Mouse (Mus musculus): ENCODE results near the gene Cnpy2. TPM values are rescaled to one million over a fixed set of nuclear protein-coding genes. Genes with fewer than 3 reads are reported as not detected.
"Not testable (repeated sequence)": the region's sequence is repeated elsewhere in the genome, so short reads cannot be mapped to it uniquely, and the experiment has no call there.

The Cnpy2 gene
- polyA plus RNA-seq, 1 experiment from 2014 or later: 196 TPM

- H3K36me3 ChIP-seq (ENCODE audit: control insufficient read depth, insufficient read depth, low read length): peaks cover 27% of the 10 kb centered on the region
- not testable (repeated sequence) for ATAC-seq
- 67% methylated on average over 1 of the region's 1 CpGs for WGBS
Measured at GRCm38 (mm10) chr10:128290594-128290993, 31.7 kb upstream of the Cnpy2 start.

GRCm38 (mm10) chr10:128296370-128297090 lies 25.7 kb upstream of the Cnpy2 start:
- 66% methylated on average over 13 of the region's 13 CpGs for WGBS
- H3K4me1 ChIP-seq (ENCODE audit: control insufficient read depth, insufficient read depth, low read depth, low read length): no peaks in the 10 kb centered on the region
- H3K27me3 ChIP-seq (replicated peaks; ENCODE audit: control insufficient read depth, insufficient read depth, low read length): no peaks in the 10 kb centered on the region
- H3K4me2 ChIP-seq (ENCODE audit: low read length): no peak overlapping the region
- H3K9ac ChIP-seq (ENCODE audit: low read depth, low read length): no peak overlapping the region; the same call in 1 of the 2 replicates
- ATAC-seq: no peak; the same call in 1 of the 2 replicates
- no peak overlapping the region for H3K4me3 ChIP-seq (ENCODE audit: low read length)
- H3K36me3 ChIP-seq (ENCODE audit: control insufficient read depth, insufficient read depth, low read length): peaks cover 7% of the 10 kb centered on the region
- no peaks in the 10 kb centered on the region for H3K9me3 ChIP-seq (ENCODE audit: control insufficient read depth, low read length)
- peak overlapping the region; percentile 46; the same call in 1 of the 2 replicates for H3K27ac ChIP-seq (ENCODE audit: low read depth, low read length)

More at GRCm38 (mm10) chr10:128290594-128290993, 31.7 kb upstream of the Cnpy2 start:
- H3K9me3 ChIP-seq (ENCODE audit: control insufficient read depth, low read length); H3K9ac ChIP-seq (ENCODE audit: low read depth, low read length); H3K4me2 ChIP-seq (ENCODE audit: low read length); H3K27ac ChIP-seq (ENCODE audit: low read depth, low read length); H3K27me3 ChIP-seq (replicated peaks; ENCODE audit: control insufficient read depth, insufficient read depth, low read length); H3K4me1 ChIP-seq (ENCODE audit: control insufficient read depth, insufficient read depth, low read depth, low read length); H3K4me3 ChIP-seq (ENCODE audit: low read length): not testable (repeated sequence)

DNA sequence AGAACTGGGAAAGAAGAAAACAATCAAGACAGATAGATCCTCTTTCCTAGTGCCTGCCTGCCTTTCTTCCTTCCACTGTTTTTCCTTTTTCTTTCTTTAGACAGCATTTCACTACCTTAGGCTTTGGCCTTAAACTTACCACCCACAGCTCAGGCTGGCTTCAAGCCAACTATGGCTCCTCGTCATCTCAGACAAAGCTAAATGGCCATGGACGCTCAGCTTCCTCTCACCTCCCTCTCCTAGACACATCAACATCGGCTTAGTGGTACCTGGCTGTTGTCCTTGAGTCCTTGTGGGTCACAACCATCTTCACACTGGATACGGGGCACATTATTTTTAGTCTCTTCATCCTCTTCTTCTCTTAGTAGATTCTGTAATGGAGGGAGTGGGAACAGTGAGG lies 25.0 kb upstream of the Cnpy2 start:
- H3K4me2 ChIP-seq (ENCODE audit: low read length): no peak overlapping the region
- peaks cover 2% of the 10 kb centered on the region; the same call in 1 of the 2 replicates for H3K36me3 ChIP-seq (ENCODE audit: control insufficient read depth, insufficient read depth, low read length)
- H3K27ac ChIP-seq (ENCODE audit: low read depth, low read length): no peak overlapping the region
- no peak overlapping the region for H3K9ac ChIP-seq (ENCODE audit: low read depth, low read length)
- peaks cover 1% of the 10 kb centered on the region; the same call in 1 of the 2 replicates for H3K4me1 ChIP-seq (ENCODE audit: control insufficient read depth, insufficient read depth, low read depth, low read length)
- H3K27me3 ChIP-seq (replicated peaks; ENCODE audit: control insufficient read depth, insufficient read depth, low read length): no peaks in the 10 kb centered on the region
- 73% methylated on average over 4 of the region's 4 CpGs for WGBS
- H3K9me3 ChIP-seq (ENCODE audit: control insufficient read depth, low read length): no peaks in the 10 kb centered on the region
- H3K4me3 ChIP-seq (ENCODE audit: low read length): no peak overlapping the region
- ATAC-seq: 0 out of 2 replicates have a peak, but pooled peaks have one; percentile 24

DNA sequence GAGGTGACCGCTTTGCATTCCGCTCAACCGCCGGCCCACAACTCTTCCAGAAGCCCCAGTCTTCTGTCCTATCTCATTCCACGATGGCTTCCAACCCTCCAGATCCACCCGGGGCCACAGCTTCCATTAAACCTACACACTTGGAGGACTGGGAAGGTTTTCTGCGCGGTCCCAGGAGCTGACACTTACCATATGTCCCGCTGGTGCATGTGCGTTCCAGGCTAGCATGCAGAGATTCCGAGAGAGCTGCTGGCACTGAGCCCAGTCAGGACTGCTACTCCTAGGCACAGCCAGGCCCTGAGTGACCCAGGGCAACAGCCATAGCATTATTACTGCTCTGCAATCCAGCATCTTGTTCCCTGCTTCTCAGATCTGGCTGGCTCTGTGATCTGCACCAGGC lies 24.6 kb upstream of the Cnpy2 start:
- Histone ChIP-seq H3K4me1 (ENCODE audit: control insufficient read depth, insufficient read depth, low read depth, low read length) (peaks cover 5% of the 10 kb centered on the region; the same call in 1 of the 2 replicates), H3K36me3 (ENCODE audit: control insufficient read depth, insufficient read depth, low read length) (no peaks in the 10 kb centered on the region), H3K27me3 (replicated peaks; ENCODE audit: control insufficient read depth, insufficient read depth, low read length) (no peaks in the 10 kb centered on the region), H3K4me3 (ENCODE audit: low read length) (no peak overlapping the region), H3K9ac (ENCODE audit: low read depth, low read length) (no peak overlapping the region), H3K27ac (ENCODE audit: low read depth, low read length) (no peak overlapping the region), H3K4me2 (ENCODE audit: low read length) (no peak overlapping the region), H3K9me3 (ENCODE audit: control insufficient read depth, low read length) (no peaks in the 10 kb centered on the region)
- ATAC-seq: 0 out of 2 replicates have a peak, but pooled peaks have one; percentile 38
- 72% methylated on average over 11 of the region's 11 CpGs for WGBS

GRCm38 (mm10) chr10:128298243-128298642 lies 24.0 kb upstream of the Cnpy2 start:
- Histone ChIP-seq H3K4me1 (ENCODE audit: control insufficient read depth, insufficient read depth, low read depth, low read length) (peaks cover 5% of the 10 kb centered on the region; the same call in 1 of the 2 replicates), H3K4me2 (ENCODE audit: low read length) (no peak overlapping the region), H3K9me3 (ENCODE audit: control insufficient read depth, low read length) (no peaks in the 10 kb centered on the region), H3K36me3 (ENCODE audit: control insufficient read depth, insufficient read depth, low read length) (no peaks in the 10 kb centered on the region), H3K9ac (ENCODE audit: low read depth, low read length) (no peak overlapping the region), H3K4me3 (ENCODE audit: low read length) (no peak overlapping the region), H3K27me3 (replicated peaks; ENCODE audit: control insufficient read depth, insufficient read depth, low read length) (no peaks in the 10 kb centered on the region), H3K27ac (ENCODE audit: low read depth, low read length) (no peak overlapping the region)
- no peak for ATAC-seq
- WGBS: 81% methylated on average over 6 of the region's 6 CpGs

DNA sequence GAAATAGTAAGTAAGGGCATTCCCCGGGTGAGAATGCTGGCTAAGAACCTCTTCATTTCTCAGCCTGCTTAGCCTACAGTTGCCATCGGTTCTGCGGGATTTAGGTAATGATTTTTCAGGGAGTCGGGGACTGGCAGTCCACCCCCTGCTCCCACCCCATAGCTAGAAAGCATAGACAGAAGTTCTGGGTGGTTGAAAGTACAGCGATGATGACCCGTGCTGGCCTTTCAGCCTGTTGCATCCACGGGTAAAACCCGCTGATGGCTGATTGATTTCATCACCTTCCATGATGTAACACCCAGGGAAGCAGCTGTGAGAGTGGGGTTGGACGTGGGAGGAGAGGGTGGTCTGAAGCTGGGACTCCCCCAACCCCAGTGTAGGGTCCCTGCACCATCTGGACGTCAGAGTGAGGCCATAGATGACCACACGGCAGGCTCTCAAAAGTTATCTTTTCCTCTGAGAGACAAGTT lies 23.5 kb upstream of the Cnpy2 start, which contains the start of gene Il23a:
Il23a (minus strand) TSS at position 51 of the 470 bp plus-strand sequence.
- Histone ChIP-seq H3K27ac (ENCODE audit: low read depth, low read length) (no peak within 1 kb of the TSS), H3K4me3 (ENCODE audit: low read length) (no peak within 1 kb of the TSS), H3K9me3 (ENCODE audit: control insufficient read depth, low read length) (no peaks in the 10 kb centered on the region), H3K9ac (ENCODE audit: low read depth, low read length) (no peak within 1 kb of the TSS), H3K36me3 (ENCODE audit: control insufficient read depth, insufficient read depth, low read length) (no peaks in the 10 kb centered on the region), H3K4me2 (ENCODE audit: low read length) (no peak within 1 kb of the TSS), H3K27me3 (replicated peaks; ENCODE audit: control insufficient read depth, insufficient read depth, low read length) (no peaks in the 10 kb centered on the region), H3K4me1 (ENCODE audit: control insufficient read depth, insufficient read depth, low read depth, low read length) (peaks cover 7% of the 10 kb centered on the region)
- ATAC-seq: no peak
- WGBS: 82% methylated on average over 11 of the region's 11 CpGs

GRCm38 (mm10) chr10:128302357-128302756 lies 19.9 kb upstream of the Cnpy2 start:
- H3K9ac ChIP-seq (ENCODE audit: low read depth, low read length): peak overlapping the region; percentile 73
- peak overlapping the region; percentile 57 for H3K4me3 ChIP-seq (ENCODE audit: low read length)
- H3K36me3 ChIP-seq (ENCODE audit: control insufficient read depth, insufficient read depth, low read length): no peaks in the 10 kb centered on the region
- H3K27ac ChIP-seq (ENCODE audit: low read depth, low read length): peak overlapping the region; percentile 98
- H3K9me3 ChIP-seq (ENCODE audit: control insufficient read depth, low read length): no peaks in the 10 kb centered on the region
- no peaks in the 10 kb centered on the region for H3K27me3 ChIP-seq (replicated peaks; ENCODE audit: control insufficient read depth, insufficient read depth, low read length)
- WGBS: 40% methylated on average over 3 of the region's 3 CpGs
- H3K4me2 ChIP-seq (ENCODE audit: low read length): peak overlapping the region; percentile 72
- ATAC-seq: no peak
- peaks cover 14% of the 10 kb centered on the region for H3K4me1 ChIP-seq (ENCODE audit: control insufficient read depth, insufficient read depth, low read depth, low read length)

GRCm38 (mm10) chr10:128302785-128303125 lies 19.5 kb upstream of the Cnpy2 start:
- WGBS: 0% methylated on average over 9 of the region's 9 CpGs
- H3K27me3 ChIP-seq (replicated peaks; ENCODE audit: control insufficient read depth, insufficient read depth, low read length): no peaks in the 10 kb centered on the region
- ATAC-seq: peak; percentile 62
- peak overlapping the region; percentile 98 for H3K27ac ChIP-seq (ENCODE audit: low read depth, low read length)
- H3K4me2 ChIP-seq (ENCODE audit: low read length): peak overlapping the region; percentile 72
- H3K4me3 ChIP-seq (ENCODE audit: low read length): peak overlapping the region; percentile 57
- H3K9ac ChIP-seq (ENCODE audit: low read depth, low read length): peak overlapping the region; percentile 73
- no peaks in the 10 kb centered on the region for H3K9me3 ChIP-seq (ENCODE audit: control insufficient read depth, low read length)
- no peaks in the 10 kb centered on the region for H3K36me3 ChIP-seq (ENCODE audit: control insufficient read depth, insufficient read depth, low read length)
- H3K4me1 ChIP-seq (ENCODE audit: control insufficient read depth, insufficient read depth, low read depth, low read length): peaks cover 14% of the 10 kb centered on the region

- Histone ChIP-seq H3K9me3 (ENCODE audit: control insufficient read depth, low read length) (no peaks in the 10 kb centered on the region), H3K4me2 (ENCODE audit: low read length) (peak within 1 kb of the TSS; percentile 89), H3K4me1 (ENCODE audit: control insufficient read depth, insufficient read depth, low read depth, low read length) (peaks cover 14% of the 10 kb centered on the region), H3K27ac (ENCODE audit: low read depth, low read length) (peak within 1 kb of the TSS; percentile 98), H3K36me3 (ENCODE audit: control insufficient read depth, insufficient read depth, low read length) (no peaks in the 10 kb centered on the region), H3K4me3 (ENCODE audit: low read length) (peak within 1 kb of the TSS; percentile 57), H3K27me3 (replicated peaks; ENCODE audit: control insufficient read depth, insufficient read depth, low read length) (no peaks in the 10 kb centered on the region), H3K9ac (ENCODE audit: low read depth, low read length) (peak within 1 kb of the TSS; percentile 79)
- 2% methylated on average over 37 of the region's 37 CpGs for WGBS
- peak; percentile 99 for ATAC-seq
Measured at GRCm38 (mm10) chr10:128303126-128304021, 18.9 kb upstream of the Cnpy2 start, which contains the start of gene Pan2. Gene Pan2, plus strand, starts transcription at chr10:128303335.
